Mouse (Mus musculus) cerebellum, adult 2 months (tissue): Measurements from ENCODE around the gene Ank3. TPM values are rescaled to one million over a fixed set of nuclear protein-coding genes. Genes with fewer than 3 reads are reported as not detected.

ENCODE experiments used
- DNase-seq, 2 experiments: peaks; one replicate each; pipeline ENCODE4 v3.0.0; 2021
- H3K27ac ChIP-seq: fragments of 200-500 bp; 2 replicates; pipeline ENCODE4 v1.5.1; 2012; ENCODE audit warnings: low read length, control low read depth, inconsistent platforms; ENCODE audit not compliant: insufficient read depth
- H3K27me3 ChIP-seq: fragments of 200-500 bp; 2 replicates; pipeline ENCODE4 v1.6.1; 2012; ENCODE audit warnings: inconsistent platforms, mild to moderate bottlenecking, low read length, moderate library complexity; ENCODE audit not compliant: control insufficient read depth, insufficient read depth
- H3K4me1 ChIP-seq: fragments of 200-500 bp; 2 replicates; pipeline ENCODE4 v1.6.1; 2011; ENCODE audit warnings: low read length; ENCODE audit not compliant: control insufficient read depth, insufficient read depth
- H3K4me3 ChIP-seq: fragments of 200-500 bp; replicated peaks from 2 replicates; pipeline ENCODE3; 2011; ENCODE audit warnings: mild to moderate bottlenecking, low read depth, low read length, control low read depth; ENCODE audit not compliant: insufficient read depth
- CTCF ChIP-seq: fragments of 200-500 bp; IDR thresholded peaks from 2 replicates; pipeline ENCODE4 v1.5.1; 2011; ENCODE audit warnings: low read depth, mild to moderate bottlenecking, control low read depth, low read length, moderate library complexity, borderline replicate concordance; ENCODE audit not compliant: insufficient read depth
- POLR2A ChIP-seq: fragments of 200-500 bp; IDR thresholded peaks from 2 replicates; pipeline ENCODE4 v1.6.1; 2011; ENCODE audit warnings: low read length, control low read depth, borderline replicate concordance; ENCODE audit not compliant: insufficient read depth
- WGBS: fragments of 180-500 bp; shearing (Covaris S2); methylation state at CpG from one replicate; pipeline ENCODE4 v1.1.7; 2018; 5-methylcytosine and 5-hydroxymethylcytosine counted together
- polyA plus RNA-seq: library from polyadenylated mRNA; depleted of rRNA; stranded (reverse); fragments of >200 nt; gene quantifications from 2 replicates; pipeline ENCODE4 v1.2.3, GENCODE M21; 2012

The Ank3 gene
- polyA plus RNA-seq, 1 experiment, result 239 TPM

- Histone ChIP-seq H3K4me3 (no peak overlapping the region), H3K27me3 (no peaks in the 10 kb centered on the region), H3K27ac (no peak overlapping the region), H3K4me1 (no peaks in the 10 kb centered on the region)
- TF ChIP-seq POLR2A, result no peak
- WGBS, result 77% methylated on average over 4 of the region's 4 CpGs
- no peak for DNase-seq
Measured at GRCm38 (mm10) chr10:69565052-69565451, 166.5 kb downstream of the Ank3 start.

GRCm38 (mm10) chr10:69568976-69569375 is 170.4 kb downstream of the Ank3 start:
- no peak for DNase-seq
- H3K4me3 ChIP-seq, result no peak overlapping the region
- TF ChIP-seq CTCF (no peak), POLR2A (no peak)
- H3K27me3 ChIP-seq, result no peaks in the 10 kb centered on the region
- no peak overlapping the region for H3K27ac ChIP-seq
- 93% methylated on average over 5 of the region's 5 CpGs for WGBS
- H3K4me1 ChIP-seq, result no peaks in the 10 kb centered on the region

GRCm38 (mm10) chr10:69569740-69570139 is 171.2 kb downstream of the Ank3 start:
- Histone ChIP-seq H3K4me3 (no peak overlapping the region), H3K27me3 (no peaks in the 10 kb centered on the region), H3K27ac (no peak overlapping the region), H3K4me1 (no peaks in the 10 kb centered on the region)
- no peak for TF ChIP-seq POLR2A
- 83% methylated on average over 8 of the region's 8 CpGs for WGBS
- DNase-seq, result no peak

- no peak for DNase-seq
- TF ChIP-seq CTCF, result no peak
- no peaks in the 10 kb centered on the region for H3K4me1 ChIP-seq
- no peaks in the 10 kb centered on the region for H3K27me3 ChIP-seq
- WGBS, result 61% methylated on average over 18 of the region's 18 CpGs
- no peak overlapping the region for H3K27ac ChIP-seq
- H3K4me3 ChIP-seq, result no peak overlapping the region
Measured at GRCm38 (mm10) chr10:69570466-69571288, 172.1 kb downstream of the Ank3 start.

- no peak for DNase-seq
- no peak for TF ChIP-seq POLR2A
- no peak for TF ChIP-seq CTCF
- peak overlapping the region; percentile 76 for H3K4me3 ChIP-seq
- no peaks in the 10 kb centered on the region for H3K27me3 ChIP-seq
- no peaks in the 10 kb centered on the region for H3K4me1 ChIP-seq
- 4% methylated on average over 8 of the region's 8 CpGs for WGBS
- H3K27ac ChIP-seq, result no peak overlapping the region
Measured at GRCm38 (mm10) chr10:69571422-69571821, 172.8 kb downstream of the Ank3 start.

- Histone ChIP-seq H3K4me3 (peak overlapping the region; percentile 36), H3K4me1 (peaks cover 2% of the 10 kb centered on the region; the same call in 1 of the 2 replicates), H3K27me3 (no peaks in the 10 kb centered on the region), H3K27ac (no peak overlapping the region)
- TF ChIP-seq POLR2A, result no peak
- no peak for TF ChIP-seq CTCF
- WGBS, result 7% methylated on average over 9 of the region's 9 CpGs
- DNase-seq, result no peak
Measured at GRCm38 (mm10) chr10:69571972-69572371, 173.4 kb downstream of the Ank3 start.

GRCm38 (mm10) chr10:69573054-69573453 is 174.5 kb downstream of the Ank3 start:
- Histone ChIP-seq H3K27ac (no peak overlapping the region), H3K27me3 (no peaks in the 10 kb centered on the region), H3K4me1 (peaks cover 3% of the 10 kb centered on the region; the same call in 1 of the 2 replicates), H3K4me3 (no peak overlapping the region)
- 94% methylated on average over 7 of the region's 7 CpGs for WGBS
- TF ChIP-seq POLR2A (no peak), CTCF (no peak)
- DNase-seq, result no peak

GRCm38 (mm10) chr10:69573746-69574145 is 175.2 kb downstream of the Ank3 start:
- WGBS, result 26% methylated on average over 3 of the region's 3 CpGs
- DNase-seq, result no peak
- no peak overlapping the region for H3K27ac ChIP-seq
- no peak for TF ChIP-seq POLR2A
- no peak for TF ChIP-seq CTCF
- H3K4me3 ChIP-seq, result peak overlapping the region; percentile 38
- no peaks in the 10 kb centered on the region for H3K27me3 ChIP-seq
- H3K4me1 ChIP-seq, result peaks cover 3% of the 10 kb centered on the region; the same call in 1 of the 2 replicates
